Mouse (Mus musculus) heart, adult 11 months (tissue): Measurements from ENCODE around the gene Nmnat3.
A peak's percentile ranks its signal among the peaks of the same experiment; 100 is the strongest.
"Not testable (repeated sequence)": the region's sequence is repeated elsewhere in the genome, so short reads cannot be mapped to it uniquely, and the experiment has no call there.

Experiments used
- DNase-seq: peaks from one replicate; pipeline ENCODE4 v3.0.0; 2022

The Nmnat3 gene

DNA sequence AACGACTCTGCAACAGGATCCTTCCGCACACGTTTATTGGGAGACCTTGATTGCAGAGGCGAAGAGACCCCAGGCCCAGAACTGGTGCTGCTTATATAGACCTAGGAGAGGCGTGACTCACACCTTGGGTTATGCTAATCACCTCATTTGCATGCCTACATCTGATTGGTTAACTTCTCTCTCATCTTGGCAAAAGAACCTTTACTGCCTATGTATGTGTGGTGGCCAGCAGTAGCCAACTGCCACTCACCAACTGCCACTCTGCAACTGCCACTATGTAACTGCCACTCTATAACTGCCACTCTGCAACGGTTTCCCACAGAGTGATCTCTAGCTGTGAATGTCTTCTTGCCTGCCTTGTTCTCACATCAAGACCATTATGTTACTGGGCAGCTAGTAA lies at the start of gene Nmnat3:
TSS of gene Nmnat3 (plus strand) at position 301 of the 400 bp plus-strand sequence.
- not testable (repeated sequence) for DNase-seq

DNA sequence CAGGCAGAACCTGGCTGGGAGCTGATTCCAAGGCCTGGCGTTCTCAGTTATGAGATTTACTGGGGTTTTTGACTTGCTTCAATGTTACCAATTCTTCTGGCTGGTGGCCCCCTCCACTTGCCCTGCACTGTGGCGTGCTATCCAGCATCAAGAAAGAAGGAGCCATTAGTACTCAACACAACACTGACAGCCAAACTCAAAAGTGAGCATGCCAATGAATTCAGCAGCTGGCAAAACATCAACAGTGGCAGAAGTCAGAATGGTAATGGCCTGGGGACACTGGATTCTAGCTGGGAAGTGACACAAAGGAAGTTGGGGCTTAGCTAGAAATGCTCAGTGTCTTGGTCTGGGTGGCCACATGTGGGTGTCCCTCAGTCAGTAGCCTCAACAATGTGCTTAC lies 43.8 kb upstream of the Nmnat3 start:
- peak; percentile 66 for DNase-seq

GRCm38 (mm10) chr9:98244223-98244622 lies 43.0 kb upstream of the Nmnat3 start:
- peak; percentile 46 for DNase-seq

DNA sequence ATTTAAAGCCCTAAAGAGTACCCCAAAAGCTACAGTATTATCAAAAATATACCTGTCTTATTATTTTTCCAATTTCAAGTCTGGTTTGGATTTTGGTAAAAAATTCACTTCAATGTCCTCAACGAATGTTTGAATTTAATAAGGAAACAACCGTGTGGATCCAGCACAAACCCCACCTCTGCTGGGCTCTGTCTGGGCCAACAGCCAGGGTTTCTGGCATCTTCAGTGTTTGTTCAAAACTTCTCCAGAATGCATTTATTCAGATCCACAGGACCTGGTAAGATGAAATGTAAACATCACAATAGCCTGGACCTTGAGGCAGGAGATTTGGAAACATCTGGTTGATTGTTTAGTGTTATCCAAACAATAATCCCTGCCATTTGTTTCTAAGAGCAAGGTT lies 42.0 kb upstream of the Nmnat3 start:
- peak; percentile 50 for DNase-seq

- peak; percentile 22 for DNase-seq
These were observed 40.9 kb upstream of the Nmnat3 start for GRCm38 (mm10) chr9:98246351-98246750.

- no peak for DNase-seq
These were observed 27.0 kb upstream of the Nmnat3 start for GRCm38 (mm10) chr9:98260210-98260609.

DNA sequence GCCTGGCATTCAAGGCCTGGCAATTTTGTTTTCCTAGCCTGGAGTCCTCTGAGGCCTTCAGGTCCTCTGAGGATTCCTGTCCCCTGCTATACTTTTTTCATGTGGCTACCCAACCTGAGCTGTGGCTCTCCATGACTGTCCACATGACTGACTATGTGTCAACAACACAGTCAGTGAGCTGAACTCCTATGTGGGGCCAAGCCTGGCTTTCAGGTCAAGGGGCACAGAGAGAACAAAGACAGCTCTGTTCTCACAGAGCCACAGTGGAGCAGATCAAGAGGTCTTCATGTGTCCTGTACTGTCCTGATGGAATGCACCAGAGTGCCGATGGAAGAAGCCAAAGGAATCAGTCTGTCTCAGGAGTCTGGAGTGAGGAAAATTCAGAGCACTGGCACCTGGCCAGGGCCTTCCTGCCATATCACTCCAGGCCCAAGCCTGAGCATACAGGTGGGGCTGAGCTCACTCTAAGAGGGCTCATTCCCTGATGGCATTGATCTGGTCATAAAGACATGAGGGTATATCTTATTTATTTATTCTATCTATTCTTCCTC lies 25.7 kb upstream of the Nmnat3 start:
- no peak for DNase-seq

DNA sequence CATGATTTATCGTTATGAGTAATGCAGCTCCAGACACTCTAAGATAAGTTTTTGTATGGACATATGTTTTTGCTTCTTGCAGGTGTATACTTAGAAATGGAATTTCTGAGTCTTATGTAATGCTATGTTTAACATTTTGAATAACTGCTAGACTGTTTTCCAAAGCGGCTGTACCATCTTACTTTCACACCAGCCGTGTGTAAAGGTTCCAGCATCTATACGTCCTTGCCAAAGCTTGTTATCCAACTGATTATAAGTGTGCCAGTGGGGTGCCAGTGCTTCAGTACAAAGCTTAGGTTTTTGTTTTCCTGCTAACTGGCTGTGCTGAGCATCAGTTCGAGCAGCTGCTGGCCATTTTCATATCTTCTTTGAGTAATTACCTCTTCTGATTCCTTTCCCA lies 22.3 kb upstream of the Nmnat3 start:
- DNase-seq, result no peak

GRCm38 (mm10) chr9:98272734-98273133 lies 14.5 kb upstream of the Nmnat3 start:
- no peak for DNase-seq

DNA sequence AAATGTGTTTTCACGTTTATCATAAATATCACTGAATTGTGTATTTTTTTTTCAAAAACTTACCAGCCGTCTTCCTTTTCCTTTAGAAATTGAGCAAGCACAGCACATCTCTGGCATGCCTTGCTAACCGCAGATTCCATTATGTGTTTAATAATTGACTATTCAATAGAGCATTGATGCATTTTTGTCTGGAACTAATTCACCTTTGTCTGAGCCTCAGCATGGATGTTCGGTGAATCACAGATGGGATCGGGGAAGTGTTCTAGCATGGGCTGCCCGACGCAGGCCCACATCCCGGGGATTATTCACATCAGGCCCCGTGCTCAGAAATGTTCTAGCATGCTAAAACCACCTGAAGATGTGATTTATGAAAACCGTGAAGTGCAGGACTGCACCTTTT lies 12.2 kb upstream of the Nmnat3 start:
- no peak for DNase-seq

DNA sequence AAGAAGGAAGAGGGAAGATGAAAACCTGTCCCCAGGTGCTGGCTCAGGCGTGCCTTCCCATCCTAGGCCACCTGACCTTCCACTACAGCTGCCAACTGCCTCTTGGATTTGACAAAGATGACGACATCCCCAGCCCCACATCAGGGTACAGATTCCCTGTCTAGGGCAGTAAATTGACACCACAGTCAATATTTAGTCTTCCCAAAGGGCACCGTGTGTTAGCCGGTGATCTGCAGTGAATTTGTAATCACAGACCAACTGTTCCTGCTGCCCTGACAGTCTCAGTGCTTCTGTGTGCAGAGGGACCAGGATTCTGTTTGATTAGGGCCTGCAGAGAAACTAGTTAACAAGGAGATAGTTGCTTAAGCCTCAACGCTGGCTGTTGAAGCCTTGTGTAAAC lies 7.1 kb upstream of the Nmnat3 start:
- DNase-seq, result no peak

GRCm38 (mm10) chr9:98285606-98286301 lies 1.5 kb upstream of the Nmnat3 start:
- DNase-seq, result no peak

DNA sequence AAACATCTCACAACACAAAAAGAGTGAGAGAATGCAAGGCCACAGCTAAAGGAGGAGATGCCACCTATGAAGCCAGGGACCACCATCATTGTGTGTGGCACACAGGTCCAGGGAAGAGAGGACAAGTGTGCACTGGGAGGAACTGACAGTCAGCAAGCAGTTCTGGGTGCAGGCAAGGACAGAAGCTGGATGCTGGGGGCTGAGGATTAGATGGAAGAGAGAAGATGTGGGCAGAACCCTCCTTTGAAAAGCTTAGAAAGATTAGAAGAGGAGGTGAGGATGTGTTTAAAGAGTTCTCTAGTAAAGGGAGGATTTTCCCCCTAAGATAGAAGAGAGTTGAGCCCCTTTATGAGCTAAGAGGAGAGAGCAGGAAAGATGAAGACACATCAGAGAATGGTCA lies 2.4 kb downstream of the Nmnat3 start:
- DNase-seq, result no peak

GRCm38 (mm10) chr9:98290591-98290990 lies 3.4 kb downstream of the Nmnat3 start:
- no peak for DNase-seq

- peak; percentile 99 for DNase-seq
These were observed 9.4 kb downstream of the Nmnat3 start for GRCm38 (mm10) chr9:98296383-98297201.

- peak; percentile 92 for DNase-seq
These were observed 10.2 kb downstream of the Nmnat3 start for GRCm38 (mm10) chr9:98297234-98297936.

DNA sequence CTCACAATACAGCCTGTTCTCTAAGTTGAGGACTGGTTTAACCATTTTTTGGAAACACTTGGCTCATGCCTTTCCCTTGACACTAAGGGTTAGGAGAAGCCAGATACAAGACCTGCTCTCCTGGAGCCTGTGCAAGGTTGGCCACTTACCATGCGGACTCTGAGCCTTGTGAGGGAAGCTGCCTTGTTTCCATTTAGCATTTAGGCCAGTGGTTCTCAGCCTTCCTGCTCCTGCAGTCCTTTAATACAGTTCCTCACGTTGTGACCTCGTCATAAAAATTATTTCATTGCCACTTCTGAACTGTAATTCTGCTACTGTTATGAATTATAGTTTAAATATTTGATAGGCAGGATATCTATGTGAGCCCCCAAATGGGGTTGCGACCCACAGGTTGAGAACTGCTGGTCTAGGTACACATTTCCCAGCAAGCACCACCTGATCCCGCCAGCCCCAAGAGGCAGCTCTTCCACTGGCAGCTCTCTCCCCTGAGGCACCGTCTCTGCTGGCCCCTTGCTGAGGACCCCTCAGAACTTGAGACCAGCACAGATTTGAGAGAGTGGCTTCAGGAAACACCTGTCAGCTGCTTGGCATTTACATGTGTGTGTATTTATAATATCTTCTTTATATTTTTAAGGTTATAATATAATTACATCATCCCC lies 10.8 kb downstream of the Nmnat3 start:
- no peak for DNase-seq

DNA sequence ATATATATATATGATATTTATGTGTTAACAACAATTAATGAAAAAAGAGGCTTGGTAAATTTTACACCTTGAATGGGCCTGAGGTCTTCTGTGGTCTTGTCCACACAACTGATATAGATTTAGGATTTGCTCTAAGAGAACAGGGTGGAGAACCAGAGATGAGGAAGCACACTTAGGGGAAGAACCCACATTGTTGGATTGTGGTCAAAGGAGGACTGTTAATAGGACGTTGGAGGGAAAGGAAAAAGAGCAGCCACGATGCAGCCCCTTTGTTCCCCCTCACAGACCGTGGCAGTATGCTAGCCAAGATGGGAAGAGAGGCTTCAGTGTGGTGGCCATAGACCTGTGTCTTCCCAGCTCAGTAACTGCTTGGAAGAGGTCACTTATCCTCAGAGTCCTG lies 11.5 kb downstream of the Nmnat3 start:
- DNase-seq, result no peak

GRCm38 (mm10) chr9:98299235-98299634 lies 12.0 kb downstream of the Nmnat3 start:
- no peak for DNase-seq

GRCm38 (mm10) chr9:98300582-98300981 lies 13.3 kb downstream of the Nmnat3 start:
- no peak for DNase-seq

- DNase-seq, result no peak
These were observed 19.8 kb downstream of the Nmnat3 start for GRCm38 (mm10) chr9:98307011-98307410.

DNA sequence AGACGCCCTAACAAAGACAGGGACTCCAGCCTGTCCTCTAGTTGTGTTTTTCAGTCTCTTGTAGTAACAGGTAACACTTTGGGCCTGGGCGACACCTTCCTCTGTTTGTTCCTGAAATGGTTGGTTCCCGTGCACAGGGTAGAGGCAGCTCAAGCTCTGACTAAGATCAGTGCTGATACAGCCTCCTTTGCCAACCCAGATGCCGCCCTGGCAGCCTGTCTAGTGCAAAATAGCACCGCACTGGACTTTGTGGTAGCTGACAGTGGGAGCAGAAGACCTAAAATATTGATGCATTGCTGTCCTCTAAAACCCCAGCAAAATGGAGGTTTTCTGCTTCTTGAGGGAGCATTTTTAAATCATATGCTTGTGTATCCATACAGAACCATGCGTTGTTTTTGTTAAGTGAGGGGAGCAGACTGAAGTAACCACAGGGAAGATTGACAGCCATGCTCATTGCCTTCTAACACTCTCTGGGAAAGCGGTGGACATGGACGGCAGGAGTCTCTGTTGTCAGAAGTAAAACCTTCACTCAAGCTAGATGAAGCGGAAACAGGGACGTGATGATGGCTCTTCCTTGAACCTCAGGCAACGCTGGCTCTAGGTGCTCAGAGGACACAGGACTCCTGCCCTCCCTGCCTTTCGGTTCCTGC lies 24.2 kb downstream of the Nmnat3 start:
- no peak for DNase-seq
